Mouse (Mus musculus) kidney, embryonic 15.5 days (tissue): Measurements from ENCODE around the gene Pfkfb4. TPM values are rescaled to one million over a fixed set of nuclear protein-coding genes. Genes with fewer than 3 reads are reported as not detected.

ENCODE experiments used
- ATAC-seq: fragments of 200-750 bp; cut with Nextera tagmentation; replicated peaks from 2 replicates; pipeline ENCODE4 v1.8.0; 2017; ENCODE audit warnings: moderate TSS enrichment; ENCODE audit not compliant: low FRiP score
- H3K27ac ChIP-seq: fragments of 300-500 bp; sonication (generic); 2 replicates; pipeline ENCODE4 v1.5.1; 2015; ENCODE audit warnings: mild to moderate bottlenecking, inconsistent platforms
- H3K27me3 ChIP-seq: fragments of 300-500 bp; sonication (generic); 2 replicates; pipeline ENCODE4 v1.6.1; 2015; ENCODE audit warnings: inconsistent platforms
- H3K36me3 ChIP-seq: fragments of 300-500 bp; sonication (generic); 2 replicates; pipeline ENCODE4 v1.6.1; 2015; ENCODE audit warnings: inconsistent platforms
- H3K4me1 ChIP-seq: fragments of 300-500 bp; sonication (generic); 2 replicates; pipeline ENCODE4 v1.6.1; 2015; ENCODE audit warnings: inconsistent platforms
- H3K4me2 ChIP-seq: fragments of 300-500 bp; sonication (generic); 2 replicates; pipeline ENCODE4 v1.6.1; 2015; ENCODE audit warnings: moderate library complexity, mild to moderate bottlenecking, inconsistent platforms
- H3K4me3 ChIP-seq: fragments of 300-500 bp; sonication (generic); replicated peaks from 2 replicates; pipeline ENCODE4 v1.5.1; 2015; ENCODE audit warnings: mild to moderate bottlenecking, inconsistent platforms
- H3K9ac ChIP-seq: fragments of 300-500 bp; sonication (generic); 2 replicates; pipeline ENCODE4 v1.6.1; 2015; ENCODE audit warnings: mild to moderate bottlenecking, inconsistent platforms
- H3K9me3 ChIP-seq: fragments of 300-500 bp; sonication (generic); replicated peaks from 2 replicates; pipeline ENCODE4 v1.6.1; 2016; ENCODE audit warnings: inconsistent platforms
- WGBS: fragments of 180-500 bp; shearing (Covaris S2); methylation state at CpG from one replicate; pipeline ENCODE4 v1.1.7; 2015; ENCODE audit warnings: mixed read lengths; 5-methylcytosine and 5-hydroxymethylcytosine counted together
- polyA plus RNA-seq: library from polyadenylated mRNA; unstranded; fragments of >200 nt; fragmentation: Nextera tagmentation; extraction: Ambion mirVana; gene quantifications from 2 replicates; pipeline ENCODE4 v1.2.1, GENCODE M21; 2015

Gene Pfkfb4
- polyA plus RNA-seq, 1 experiment from 2014 or later = 8.7 TPM

GRCm38 (mm10) chr9:109021428-109021827, 29.9 kb downstream of the Pfkfb4 start:
- H3K27ac ChIP-seq = no peak overlapping the region
- H3K27me3 ChIP-seq = no peaks in the 10 kb centered on the region
- no peak overlapping the region for H3K4me3 ChIP-seq
- no peak overlapping the region for H3K9ac ChIP-seq
- no peaks in the 10 kb centered on the region for H3K9me3 ChIP-seq
- WGBS = 88% methylated on average over 4 of the region's 4 CpGs
- no peak overlapping the region for H3K4me2 ChIP-seq
- no peaks in the 10 kb centered on the region for H3K4me1 ChIP-seq
- ATAC-seq = no peak
- 0 out of 2 replicates have a peak, but pooled peaks cover 4% of the 10 kb centered on the region for H3K36me3 ChIP-seq

GRCm38 (mm10) chr9:109022866-109023685, 31.5 kb downstream of the Pfkfb4 start:
- Histone ChIP-seq H3K9me3 (no peaks in the 10 kb centered on the region), H3K9ac (no peak overlapping the region), H3K27ac (no peak overlapping the region), H3K4me3 (no peak overlapping the region), H3K4me2 (no peak overlapping the region), H3K27me3 (no peaks in the 10 kb centered on the region), H3K36me3 (0 out of 2 replicates have a peak, but pooled peaks cover 4% of the 10 kb centered on the region), H3K4me1 (no peaks in the 10 kb centered on the region)
- WGBS = 85% methylated on average over 17 of the region's 17 CpGs
- ATAC-seq = no peak

- Histone ChIP-seq H3K4me2 (no peak overlapping the region), H3K4me3 (no peak overlapping the region), H3K9ac (no peak overlapping the region), H3K9me3 (no peaks in the 10 kb centered on the region), H3K27ac (no peak overlapping the region), H3K27me3 (no peaks in the 10 kb centered on the region), H3K36me3 (0 out of 2 replicates have a peak, but pooled peaks cover 4% of the 10 kb centered on the region), H3K4me1 (no peaks in the 10 kb centered on the region)
- WGBS = 78% methylated on average over 8 of the region's 8 CpGs
- ATAC-seq = no peak
Measured at GRCm38 (mm10) chr9:109027521-109027920, 35.9 kb downstream of the Pfkfb4 start.

GRCm38 (mm10) chr9:109028421-109028820, 36.8 kb downstream of the Pfkfb4 start:
- no peaks in the 10 kb centered on the region for H3K9me3 ChIP-seq
- no peaks in the 10 kb centered on the region for H3K27me3 ChIP-seq
- no peak overlapping the region for H3K9ac ChIP-seq
- H3K4me2 ChIP-seq = no peak overlapping the region
- 74% methylated on average over 3 of the region's 3 CpGs for WGBS
- no peak overlapping the region for H3K4me3 ChIP-seq
- H3K4me1 ChIP-seq = no peaks in the 10 kb centered on the region
- no peak for ATAC-seq
- H3K36me3 ChIP-seq = 0 out of 2 replicates have a peak, but pooled peaks cover 4% of the 10 kb centered on the region
- no peak overlapping the region for H3K27ac ChIP-seq

GRCm38 (mm10) chr9:109028919-109029318, 37.3 kb downstream of the Pfkfb4 start:
- no peaks in the 10 kb centered on the region for H3K9me3 ChIP-seq
- H3K9ac ChIP-seq = no peak overlapping the region
- H3K27me3 ChIP-seq = no peaks in the 10 kb centered on the region
- H3K36me3 ChIP-seq = 0 out of 2 replicates have a peak, but pooled peaks cover 4% of the 10 kb centered on the region
- 63% methylated on average over 5 of the region's 5 CpGs for WGBS
- H3K4me2 ChIP-seq = no peak overlapping the region
- H3K4me3 ChIP-seq = no peak overlapping the region
- no peak for ATAC-seq
- H3K27ac ChIP-seq = no peak overlapping the region
- H3K4me1 ChIP-seq = no peaks in the 10 kb centered on the region

GRCm38 (mm10) chr9:109030312-109030711, 38.7 kb downstream of the Pfkfb4 start:
- no peak overlapping the region for H3K27ac ChIP-seq
- no peak for ATAC-seq
- no peaks in the 10 kb centered on the region for H3K4me1 ChIP-seq
- H3K27me3 ChIP-seq = no peaks in the 10 kb centered on the region
- H3K9me3 ChIP-seq = no peaks in the 10 kb centered on the region
- H3K9ac ChIP-seq = no peak overlapping the region
- H3K36me3 ChIP-seq = no peaks in the 10 kb centered on the region
- H3K4me2 ChIP-seq = no peak overlapping the region
- no peak overlapping the region for H3K4me3 ChIP-seq
- 71% methylated on average over 3 of the region's 3 CpGs for WGBS

- ATAC-seq = no peak
- 92% methylated on average over 7 of the region's 7 CpGs for WGBS
- Histone ChIP-seq H3K27ac (no peak overlapping the region), H3K4me3 (no peak overlapping the region), H3K9ac (no peak overlapping the region), H3K27me3 (no peaks in the 10 kb centered on the region), H3K4me1 (no peaks in the 10 kb centered on the region), H3K4me2 (no peak overlapping the region), H3K36me3 (no peaks in the 10 kb centered on the region), H3K9me3 (no peaks in the 10 kb centered on the region)
Measured at GRCm38 (mm10) chr9:109031001-109031400, 39.4 kb downstream of the Pfkfb4 start.

GRCm38 (mm10) chr9:109031686-109032085, 40.1 kb downstream of the Pfkfb4 start:
- Histone ChIP-seq H3K4me3 (no peak overlapping the region), H3K4me2 (no peak overlapping the region), H3K9me3 (no peaks in the 10 kb centered on the region), H3K27me3 (no peaks in the 10 kb centered on the region), H3K36me3 (no peaks in the 10 kb centered on the region), H3K4me1 (no peaks in the 10 kb centered on the region), H3K27ac (no peak overlapping the region), H3K9ac (no peak overlapping the region)
- WGBS = 78% methylated on average over 8 of the region's 8 CpGs
- ATAC-seq = no peak

GRCm38 (mm10) chr9:109032435-109032834, 40.9 kb downstream of the Pfkfb4 start:
- Histone ChIP-seq H3K9me3 (no peaks in the 10 kb centered on the region), H3K4me3 (no peak overlapping the region)
- no peak for ATAC-seq

GRCm38 (mm10) chr9:109038086-109038895, 46.7 kb downstream of the Pfkfb4 start, which contains the start of gene Shisa5:
Gene Shisa5 (plus strand): TSS chr9:109038565.
- H3K9ac ChIP-seq = peak within 1 kb of the TSS; percentile 79
- H3K4me2 ChIP-seq = peak within 1 kb of the TSS; percentile 84
- H3K27ac ChIP-seq = peak within 1 kb of the TSS; percentile 89
- H3K4me1 ChIP-seq = peaks cover 34% of the 10 kb centered on the region
- H3K4me3 ChIP-seq = peak within 1 kb of the TSS; percentile 81
- H3K9me3 ChIP-seq = no peaks in the 10 kb centered on the region
- H3K36me3 ChIP-seq = no peaks in the 10 kb centered on the region
- no peaks in the 10 kb centered on the region for H3K27me3 ChIP-seq
- ATAC-seq = peak; percentile 93
- WGBS = under 1% methylated on average over 40 of the region's 40 CpGs

More at GRCm38 (mm10) chr9:109032435-109032834, 40.9 kb downstream of the Pfkfb4 start:
- no peaks in the 10 kb centered on the region for H3K27me3 ChIP-seq
- no peak overlapping the region for H3K9ac ChIP-seq
- H3K4me2 ChIP-seq = no peak overlapping the region
- 75% methylated on average over 6 of the region's 6 CpGs for WGBS
- H3K4me1 ChIP-seq = no peaks in the 10 kb centered on the region
- H3K36me3 ChIP-seq = no peaks in the 10 kb centered on the region
- no peak overlapping the region for H3K27ac ChIP-seq

- Histone ChIP-seq H3K9me3 (no peaks in the 10 kb centered on the region), H3K36me3 (no peaks in the 10 kb centered on the region), H3K27ac (peak overlapping the region; percentile 89), H3K9ac (peak overlapping the region; percentile 79), H3K4me3 (peak overlapping the region; percentile 81), H3K4me1 (peaks cover 34% of the 10 kb centered on the region), H3K4me2 (peak overlapping the region; percentile 84), H3K27me3 (no peaks in the 10 kb centered on the region)
- ATAC-seq = peak; percentile 52
- WGBS = 16% methylated on average over 8 of the region's 8 CpGs
Measured at GRCm38 (mm10) chr9:109038901-109039364, 47.4 kb downstream of the Pfkfb4 start.

GRCm38 (mm10) chr9:109039681-109040080, 48.1 kb downstream of the Pfkfb4 start:
- H3K27me3 ChIP-seq = no peaks in the 10 kb centered on the region
- H3K4me1 ChIP-seq = peaks cover 34% of the 10 kb centered on the region
- ATAC-seq = no peak
- H3K4me2 ChIP-seq = peak overlapping the region; percentile 84
- H3K27ac ChIP-seq = peak overlapping the region; percentile 89
- H3K4me3 ChIP-seq = peak overlapping the region; percentile 81
- no peak overlapping the region for H3K9ac ChIP-seq
- H3K36me3 ChIP-seq = 0 out of 2 replicates have a peak, but pooled peaks cover 4% of the 10 kb centered on the region
- WGBS = 77% methylated on average over 4 of the region's 4 CpGs
- H3K9me3 ChIP-seq = no peaks in the 10 kb centered on the region
